Mouse (Mus musculus) bone marrow macrophage, adult 2 months (primary cell): ENCODE data around the gene Lmnb2.

Experiments used
- CTCF ChIP-seq: IDR thresholded peaks from 2 replicates; pipeline ENCODE4 v1.5.1; 2012; ENCODE audit warnings: low read depth, mild to moderate bottlenecking, low read length, moderate library complexity
- POLR2A ChIP-seq: IDR thresholded peaks from 2 replicates; pipeline ENCODE4 v1.6.1; 2012; ENCODE audit warnings: mild to moderate bottlenecking, low read depth, low read length, borderline replicate concordance

DNA sequence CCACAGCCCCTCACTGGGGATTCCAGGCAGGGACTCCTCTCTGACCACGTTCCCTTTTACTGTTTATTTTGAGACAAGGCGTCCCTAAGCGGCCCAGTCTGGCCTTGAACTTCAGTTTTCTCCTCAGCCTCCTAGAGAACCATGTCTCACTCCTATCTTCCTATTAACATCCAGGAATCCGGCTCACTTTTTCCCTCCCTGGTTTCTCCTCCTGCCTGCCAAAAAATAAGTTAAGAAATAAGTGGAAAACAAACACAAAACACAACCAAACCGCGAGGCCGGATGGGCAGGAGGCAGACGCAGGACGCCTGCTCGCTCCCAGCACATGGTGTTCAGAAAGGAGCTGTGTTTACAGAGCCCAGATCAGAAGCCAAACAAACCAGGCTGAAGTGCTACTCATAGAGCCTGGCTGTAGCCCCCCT, 44.0 kb upstream of the Lmnb2 start:
- no peak for TF ChIP-seq POLR2A
- no peak for TF ChIP-seq CTCF
